ENCODE assay signal across 20 mouse cellular contexts in the genomic region with DNA sequence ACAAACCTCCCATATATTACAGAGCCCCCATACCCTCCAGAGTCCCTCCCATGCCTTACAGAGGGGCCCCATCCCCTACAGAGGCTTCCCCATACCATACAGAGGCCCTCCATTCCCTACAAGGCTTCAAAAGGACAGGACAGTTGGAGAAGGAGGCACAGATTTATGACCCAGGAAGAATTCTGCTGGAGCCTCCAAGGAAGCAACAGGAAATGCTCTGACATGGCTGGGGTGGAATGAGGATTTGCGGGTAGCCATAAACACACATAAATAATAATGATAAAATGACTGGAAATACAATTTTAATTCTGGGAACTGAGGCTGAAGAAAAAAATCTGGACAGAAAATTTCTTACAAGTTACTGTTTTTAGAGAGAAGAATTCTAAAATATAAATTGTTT. TPM values are rescaled to one million over a fixed set of nuclear protein-coding genes. Genes with fewer than 3 reads are reported as not detected.
"Had no signal": no experiment of that assay in that cellular context is flagged by ENCODE, and none has a peak within 500 bp of the region (broad histone marks: within the 10 kb centered on the region; RNA-seq: fewer than 3 reads in every experiment).

No protein-coding gene starts in this region.

- ATAC-seq: midbrain, embryonic 16.5 days had no signal

- H3K4me1 ChIP-seq: midbrain, embryonic 12.5 days; neural tube, embryonic 12.5 days; stomach, embryonic 15.5 days had no signal

- DNase-seq: lung, embryonic 14.5 days; lung, postnatal 10 days; lung, postnatal 4 days; midbrain, embryonic 14.5 days; right cerebral cortex, postnatal 14 days; thymus, adult 2 months; thymus, postnatal 25 days; thymus, postnatal 4 days had no signal

- H3K27me3 ChIP-seq: midbrain, embryonic 12.5 days; neural tube, embryonic 12.5 days; stomach, embryonic 15.5 days had no signal

- H3K4me3 ChIP-seq: midbrain, embryonic 10.5 days; midbrain, embryonic 12.5 days; neural tube, embryonic 12.5 days; stomach, embryonic 15.5 days had no signal

- H3K9me3 ChIP-seq: midbrain, embryonic 10.5 days; midbrain, embryonic 12.5 days; neural tube, embryonic 12.5 days; stomach, embryonic 15.5 days had no signal

- H3K36me3 ChIP-seq: midbrain, embryonic 10.5 days; midbrain, embryonic 12.5 days; neural tube, embryonic 12.5 days; stomach, embryonic 15.5 days had no signal

- H3K27ac ChIP-seq: midbrain, embryonic 10.5 days; midbrain, embryonic 12.5 days; neural tube, embryonic 12.5 days; stomach, embryonic 15.5 days; stomach, postnatal 0 days had no signal

- H3K4me2 ChIP-seq: lung, embryonic 14.5 days; midbrain, embryonic 12.5 days; neural tube, embryonic 12.5 days; stomach, embryonic 15.5 days had no signal

- H3K9ac ChIP-seq: lung, embryonic 14.5 days; midbrain, embryonic 12.5 days; neural tube, embryonic 12.5 days; stomach, embryonic 15.5 days had no signal

RNA-seq across cellular contexts. Expression of a gene that starts 20.8 kb away (rescaled TPM):
- total RNA-seq: megakaryocyte, adult 5-6 weeks; megakaryocyte-erythroid progenitor cell, adult 5-6 weeks; monocyte, adult 5-6 weeks had no signal

RNA-seq across cellular contexts. Expression of a gene that starts 28.5 kb away (rescaled TPM):
- total RNA-seq: megakaryocyte, adult 5-6 weeks; megakaryocyte-erythroid progenitor cell, adult 5-6 weeks; neutrophil, adult 5-6 weeks had no signal
- polyA plus RNA-seq: lung, embryonic 14.5 days; lung, embryonic 16.5 days; midbrain, embryonic 10.5 days; midbrain, embryonic 12.5 days; midbrain, embryonic 16.5 days; neural tube, embryonic 12.5 days; neural tube, embryonic 14.5 days; stomach, embryonic 15.5 days; stomach, postnatal 0 days had no signal

RNA-seq across cellular contexts. Expression of a gene that starts 55.0 kb away (rescaled TPM):
- total RNA-seq: megakaryocyte-erythroid progenitor cell, adult 5-6 weeks; monocyte, adult 5-6 weeks; neutrophil, adult 5-6 weeks had no signal
